Mouse (Mus musculus) megakaryocyte, embryonic 14.5 days (primary cell): ENCODE measurements around the gene Cryba1. TPM values are rescaled to one million over a fixed set of nuclear protein-coding genes. Genes with fewer than 3 reads are reported as not detected.
"Not testable (repeated sequence)": the region's sequence is repeated elsewhere in the genome, so short reads cannot be mapped to it uniquely, and the experiment has no call there.

Source experiments
- H3K27me3 ChIP-seq: replicated peaks from 2 replicates; pipeline ENCODE3; 2012; ENCODE audit warnings: inconsistent platforms
- H3K36me3 ChIP-seq: replicated peaks from 2 replicates; pipeline ENCODE3; 2012; ENCODE audit warnings: low read length, inconsistent platforms, mixed read lengths
- H3K4me1 ChIP-seq: 2 replicates; pipeline ENCODE4 v1.6.1; 2012; ENCODE audit warnings: inconsistent platforms
- H3K4me3 ChIP-seq: replicated peaks from 2 replicates; pipeline ENCODE3; 2012; ENCODE audit warnings: moderate library complexity, mild to moderate bottlenecking, inconsistent platforms
- H3K9me3 ChIP-seq: 2 replicates; pipeline ENCODE4 v1.6.1; 2012; ENCODE audit warnings: inconsistent platforms
- FLI1 ChIP-seq: IDR thresholded peaks from 2 replicates; pipeline ENCODE4 v1.6.1; 2012; ENCODE audit warnings: low read length, inconsistent platforms, mixed read lengths
- GATA1 ChIP-seq: IDR thresholded peaks from 3 replicates; pipeline ENCODE4 v1.6.1; 2012; ENCODE audit warnings: mixed read lengths, low read length, inconsistent platforms, borderline replicate concordance
- polyA plus RNA-seq: library from polyadenylated mRNA; stranded (reverse); fragments of >175 nt; gene quantifications from 2 replicates; pipeline ENCODE4 v1.2.3, GENCODE M21; 2012; ENCODE audit warnings: low replicate concordance; ENCODE audit not compliant: insufficient read depth

Gene Cryba1
- polyA plus RNA-seq, 1 experiment: not detected

- Histone ChIP-seq H3K36me3 (no peaks in the 10 kb centered on the region), H3K4me3 (no peak overlapping the region), H3K27me3 (peaks cover 3% of the 10 kb centered on the region), H3K4me1 (peaks cover 27% of the 10 kb centered on the region), H3K9me3 (no peaks in the 10 kb centered on the region; the same call in 1 of the 2 replicates)
- TF ChIP-seq GATA1: no peak
- no peak for TF ChIP-seq FLI1
Observed at GRCm38 (mm10) chr11:77760031-77760430, 34.9 kb upstream of the Cryba1 start.

DNA sequence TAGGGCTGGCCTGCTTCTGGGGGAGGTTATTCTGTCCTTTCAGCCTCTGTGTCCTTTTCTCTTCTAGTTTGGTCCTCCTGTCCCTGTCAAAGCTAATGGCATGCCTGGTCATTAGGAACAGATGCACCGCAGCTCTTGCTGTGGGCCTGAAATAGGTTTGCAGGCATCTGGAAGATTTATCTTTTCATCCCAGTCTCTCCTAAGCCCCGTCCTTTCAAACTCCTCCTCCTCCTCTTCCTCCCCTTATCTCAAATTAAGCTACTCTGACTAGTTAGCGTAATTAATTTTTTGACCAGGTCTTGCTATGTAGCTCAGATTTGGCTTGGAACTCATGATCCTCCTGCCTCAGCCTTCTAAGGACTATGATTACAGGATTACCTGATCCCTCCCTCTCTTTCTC, 28.4 kb upstream of the Cryba1 start:
- Histone ChIP-seq H3K27me3 (peaks cover 8% of the 10 kb centered on the region), H3K36me3 (no peaks in the 10 kb centered on the region), H3K9me3 (no peaks in the 10 kb centered on the region), H3K4me3 (no peak overlapping the region), H3K4me1 (peaks cover 26% of the 10 kb centered on the region)
- TF ChIP-seq FLI1 (no peak), GATA1 (no peak)

GRCm38 (mm10) chr11:77752525-77752924, 27.4 kb upstream of the Cryba1 start:
- Histone ChIP-seq H3K4me1 (peaks cover 26% of the 10 kb centered on the region), H3K4me3 (no peak overlapping the region), H3K36me3 (no peaks in the 10 kb centered on the region), H3K27me3 (peaks cover 11% of the 10 kb centered on the region), H3K9me3 (no peaks in the 10 kb centered on the region)
- TF ChIP-seq FLI1 (no peak), GATA1 (no peak)

- Histone ChIP-seq H3K36me3 (no peaks in the 10 kb centered on the region), H3K4me1 (peaks cover 30% of the 10 kb centered on the region), H3K27me3 (peaks cover 7% of the 10 kb centered on the region), H3K9me3 (no peaks in the 10 kb centered on the region), H3K4me3 (no peak overlapping the region)
- TF ChIP-seq FLI1 (no peak), GATA1 (no peak)
Observed at GRCm38 (mm10) chr11:77748996-77749395, 23.9 kb upstream of the Cryba1 start.

GRCm38 (mm10) chr11:77747103-77747502, 22.0 kb upstream of the Cryba1 start:
- not testable (repeated sequence) for H3K9me3 ChIP-seq, H3K4me3 ChIP-seq, H3K27me3 ChIP-seq, H3K36me3 ChIP-seq
- H3K4me1 ChIP-seq: peaks cover 27% of the 10 kb centered on the region

DNA sequence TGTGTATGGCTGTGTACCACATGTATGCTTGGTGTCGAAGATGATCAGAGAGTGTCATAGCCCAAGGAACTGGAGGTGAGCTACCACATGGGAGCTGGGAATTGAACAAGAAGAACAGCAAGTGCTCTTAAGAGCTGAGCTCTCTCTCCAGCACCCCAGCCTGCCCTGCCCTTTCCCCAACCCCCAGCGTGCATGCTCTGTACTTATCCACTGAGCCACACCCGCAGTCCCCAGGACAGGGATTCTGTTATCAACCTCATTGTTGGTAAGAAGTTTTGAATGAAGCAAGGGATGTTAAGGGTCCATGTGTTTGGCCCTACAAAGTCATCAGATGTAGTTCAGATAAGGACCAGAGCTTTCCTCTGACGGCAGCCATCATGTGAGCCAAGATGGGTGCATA, 21.6 kb upstream of the Cryba1 start:
- Histone ChIP-seq H3K4me1 (peaks cover 23% of the 10 kb centered on the region), H3K4me3 (no peak overlapping the region), H3K9me3 (no peaks in the 10 kb centered on the region), H3K27me3 (peaks cover 8% of the 10 kb centered on the region), H3K36me3 (no peaks in the 10 kb centered on the region)
- TF ChIP-seq GATA1 (no peak), FLI1 (no peak)

DNA sequence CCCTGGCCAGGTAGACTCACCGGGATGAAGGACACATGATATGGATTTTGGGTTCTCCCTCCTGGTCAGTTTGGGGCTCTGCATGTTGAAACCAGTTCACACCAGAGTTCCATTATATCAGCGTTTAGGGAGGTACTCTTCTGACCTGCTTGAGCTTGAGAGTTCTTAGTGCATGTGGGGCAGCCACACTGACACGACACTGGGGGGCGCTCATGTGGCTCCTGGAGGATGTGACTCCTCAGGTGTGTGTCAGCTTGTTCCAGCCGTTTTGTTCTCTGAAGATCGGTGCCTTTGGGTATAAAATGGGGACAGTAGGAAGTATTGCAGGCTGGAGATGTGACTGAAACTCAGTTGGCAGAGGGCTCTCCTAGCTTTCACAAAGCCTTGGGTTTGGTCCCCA, 18.9 kb upstream of the Cryba1 start:
- H3K9me3 ChIP-seq: no peaks in the 10 kb centered on the region
- H3K4me1 ChIP-seq: peaks cover 21% of the 10 kb centered on the region
- H3K36me3 ChIP-seq: no peaks in the 10 kb centered on the region
- TF ChIP-seq GATA1: no peak
- TF ChIP-seq FLI1: no peak
- H3K27me3 ChIP-seq: peaks cover 18% of the 10 kb centered on the region
- H3K4me3 ChIP-seq: no peak overlapping the region

DNA sequence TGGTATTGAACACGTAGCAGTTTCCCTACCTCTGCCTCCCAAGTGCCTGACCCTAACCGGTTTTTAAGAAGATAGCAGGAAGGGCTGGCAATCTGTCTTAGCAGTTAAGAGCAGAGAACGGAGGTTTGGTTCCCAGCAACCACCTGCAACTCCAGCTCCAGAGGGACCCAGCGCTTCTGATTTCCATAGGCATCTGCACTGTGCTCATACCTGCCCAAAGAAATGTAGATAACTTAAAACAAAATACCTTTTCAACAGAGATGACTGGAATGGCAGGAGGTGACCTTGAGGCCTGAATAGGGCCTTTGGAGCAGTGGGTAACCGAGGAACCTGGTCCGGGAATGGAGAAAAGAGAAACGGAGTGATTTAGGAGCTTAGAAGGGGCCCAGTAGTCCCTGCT, 13.5 kb upstream of the Cryba1 start:
- no peak for TF ChIP-seq GATA1
- Histone ChIP-seq H3K4me3 (no peak overlapping the region), H3K27me3 (peaks cover 14% of the 10 kb centered on the region), H3K4me1 (peaks cover 22% of the 10 kb centered on the region), H3K9me3 (no peaks in the 10 kb centered on the region), H3K36me3 (no peaks in the 10 kb centered on the region)

- H3K4me1 ChIP-seq: peaks cover 27% of the 10 kb centered on the region
- no peaks in the 10 kb centered on the region for H3K36me3 ChIP-seq
- peaks cover 14% of the 10 kb centered on the region for H3K27me3 ChIP-seq
- H3K9me3 ChIP-seq: no peaks in the 10 kb centered on the region
- no peak for TF ChIP-seq FLI1
- no peak for TF ChIP-seq GATA1
- H3K4me3 ChIP-seq: no peak overlapping the region
Observed at GRCm38 (mm10) chr11:77737289-77737688, 12.2 kb upstream of the Cryba1 start.

DNA sequence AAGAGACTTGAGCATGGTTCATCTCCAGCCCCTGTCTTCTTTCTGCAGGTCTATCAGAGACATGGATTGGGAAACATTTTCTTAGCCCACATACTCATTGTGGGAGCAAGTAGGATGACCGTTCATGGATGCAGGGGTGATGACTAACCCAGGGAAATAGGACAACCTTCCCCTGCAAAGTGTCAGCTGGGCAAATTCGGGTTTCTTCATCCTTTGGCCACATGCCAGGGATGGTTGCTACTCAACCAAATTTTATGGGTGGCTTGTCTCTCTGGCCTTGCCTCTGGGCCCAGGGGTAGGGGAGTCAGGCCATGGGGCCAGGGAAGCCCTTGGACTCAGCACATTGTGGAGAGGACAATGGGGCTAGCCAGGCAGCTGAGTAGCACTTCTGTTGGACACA, 3.5 kb upstream of the Cryba1 start:
- H3K4me3 ChIP-seq: no peak overlapping the region
- H3K9me3 ChIP-seq: no peaks in the 10 kb centered on the region
- H3K4me1 ChIP-seq: peaks cover 25% of the 10 kb centered on the region
- TF ChIP-seq GATA1: no peak
- no peak for TF ChIP-seq FLI1
- H3K36me3 ChIP-seq: no peaks in the 10 kb centered on the region
- H3K27me3 ChIP-seq: peaks cover 16% of the 10 kb centered on the region

GRCm38 (mm10) chr11:77724766-77725165, 317 bp downstream of the Cryba1 start:
- TF ChIP-seq GATA1 (no peak), FLI1 (no peak)
- peaks cover 5% of the 10 kb centered on the region for H3K36me3 ChIP-seq
- no peak overlapping the region for H3K4me3 ChIP-seq
- H3K9me3 ChIP-seq: no peaks in the 10 kb centered on the region
- peaks cover 7% of the 10 kb centered on the region for H3K27me3 ChIP-seq
- peaks cover 17% of the 10 kb centered on the region for H3K4me1 ChIP-seq

- Histone ChIP-seq H3K4me1 (no peaks in the 10 kb centered on the region), H3K9me3 (no peaks in the 10 kb centered on the region), H3K4me3 (no peak overlapping the region), H3K36me3 (peaks cover 30% of the 10 kb centered on the region), H3K27me3 (no peaks in the 10 kb centered on the region)
- TF ChIP-seq FLI1 (no peak), GATA1 (no peak)
Observed at GRCm38 (mm10) chr11:77721389-77721788, 3.7 kb downstream of the Cryba1 start.
